Mouse (Mus musculus) CD4-positive helper T cell, adult 2 months (primary cell): ENCODE data around the gene Fstl4.
A peak's percentile ranks its signal among the peaks of the same experiment; 100 is the strongest.
"Not testable (repeated sequence)": the region's sequence is repeated elsewhere in the genome, so short reads cannot be mapped to it uniquely, and the experiment has no call there.

Experiments used
- DNase-seq: peaks from one replicate; pipeline ENCODE4 v3.0.0-alpha.2; 2012; ENCODE audit warnings: low read depth, missing footprints, low spot score

The Fstl4 gene

GRCm38 (mm10) chr11:53132406-53133035 lies 368.1 kb downstream of the Fstl4 start:
- peak; percentile 57 for DNase-seq

- DNase-seq, result no peak
These were observed 371.9 kb downstream of the Fstl4 start for GRCm38 (mm10) chr11:53136371-53136770.

- DNase-seq, result no peak
These were observed 372.9 kb downstream of the Fstl4 start for GRCm38 (mm10) chr11:53137381-53137780.

- no peak for DNase-seq
These were observed 373.8 kb downstream of the Fstl4 start for GRCm38 (mm10) chr11:53138212-53138611.

- peak; percentile 25 for DNase-seq
These were observed 375.2 kb downstream of the Fstl4 start for GRCm38 (mm10) chr11:53139666-53140065.

- DNase-seq, result peak; percentile 23
These were observed 375.8 kb downstream of the Fstl4 start for GRCm38 (mm10) chr11:53140196-53140595.

GRCm38 (mm10) chr11:53140722-53141400 lies 376.4 kb downstream of the Fstl4 start:
- DNase-seq, result peak; percentile 29

GRCm38 (mm10) chr11:53143522-53143921 lies 379.1 kb downstream of the Fstl4 start:
- no peak for DNase-seq

- DNase-seq, result no peak
These were observed 380.1 kb downstream of the Fstl4 start for GRCm38 (mm10) chr11:53144506-53144905.

GRCm38 (mm10) chr11:53146290-53146689 lies 381.9 kb downstream of the Fstl4 start:
- DNase-seq, result peak; percentile 36

- DNase-seq, result no peak
These were observed 392.0 kb downstream of the Fstl4 start for GRCm38 (mm10) chr11:53156463-53156862.

GRCm38 (mm10) chr11:53157621-53158259 lies 393.3 kb downstream of the Fstl4 start:
- DNase-seq, result peak; percentile 34

GRCm38 (mm10) chr11:53162385-53162784 lies 398.0 kb downstream of the Fstl4 start:
- DNase-seq, result no peak

- no peak for DNase-seq
These were observed 402.0 kb downstream of the Fstl4 start for GRCm38 (mm10) chr11:53166478-53166877.

GRCm38 (mm10) chr11:53182177-53182852 lies 417.9 kb downstream of the Fstl4 start:
- DNase-seq, result no peak

GRCm38 (mm10) chr11:53182858-53183257 lies 418.4 kb downstream of the Fstl4 start:
- DNase-seq, result no peak

- DNase-seq, result no peak
These were observed 419.6 kb downstream of the Fstl4 start for GRCm38 (mm10) chr11:53184046-53184445.

- no peak for DNase-seq
These were observed 420.3 kb downstream of the Fstl4 start for GRCm38 (mm10) chr11:53184698-53185097.

- no peak for DNase-seq
These were observed 423.1 kb downstream of the Fstl4 start for GRCm38 (mm10) chr11:53187427-53188140.

GRCm38 (mm10) chr11:53196551-53196950 lies 432.1 kb downstream of the Fstl4 start:
- not testable (repeated sequence) for DNase-seq

GRCm38 (mm10) chr11:53197111-53197510 lies 432.7 kb downstream of the Fstl4 start:
- DNase-seq, result no peak
